Mouse (Mus musculus) yolk sac, embryonic 10.5 days (tissue): ENCODE measurements around the gene Gm17482.
A peak's percentile ranks its signal among the peaks of the same experiment; 100 is the strongest.
"Not testable (repeated sequence)": the region's sequence is repeated elsewhere in the genome, so short reads cannot be mapped to it uniquely, and the experiment has no call there.

Experiments
- DNase-seq: peaks from one replicate; pipeline ENCODE4 v3.0.0-alpha.2; 2017; ENCODE audit warnings: low spot score

Gene Gm17482

DNA sequence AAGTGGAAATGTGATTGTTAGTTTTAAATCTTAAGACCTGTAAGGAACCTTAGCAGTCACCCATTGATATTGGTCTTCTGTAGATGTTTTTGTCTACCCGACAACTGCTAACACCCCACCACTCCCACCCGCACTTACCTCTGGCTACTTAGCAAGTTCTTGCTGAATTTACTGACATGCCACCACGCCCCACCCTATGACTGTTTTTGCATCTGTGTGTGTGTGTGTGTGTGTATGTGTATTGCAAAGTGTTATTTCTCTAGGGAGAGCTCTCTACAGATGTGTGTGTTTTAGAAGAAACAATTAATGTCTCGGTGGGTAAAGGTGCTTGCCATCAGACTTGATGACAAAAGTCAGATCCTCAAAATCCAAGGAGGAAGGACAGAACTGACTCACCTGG is at the start of gene Gm17482:
Gm17482 (plus strand) TSS at position 301 of the 400 bp plus-strand sequence.
- DNase-seq = no peak

DNA sequence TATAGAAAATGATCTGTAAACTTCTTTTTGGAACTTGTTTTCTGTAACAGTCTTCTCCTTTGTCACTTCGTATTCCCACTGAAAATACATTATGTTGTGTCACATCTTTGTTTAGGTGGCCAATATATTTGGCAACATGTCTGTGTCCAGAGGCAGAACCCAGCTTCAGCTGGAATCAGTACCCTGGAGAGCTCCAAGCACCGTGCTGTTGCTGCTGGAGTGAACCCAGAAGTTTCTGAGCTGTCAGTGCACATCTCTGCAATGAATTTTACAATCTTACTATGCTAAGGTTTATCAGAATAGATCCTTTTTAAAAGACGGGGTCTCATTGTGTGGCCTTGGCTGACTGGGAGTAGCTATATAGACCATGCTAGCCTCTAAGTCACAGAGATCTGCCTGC is 48.3 kb upstream of the Gm17482 start:
- peak; percentile 28 for DNase-seq

DNA sequence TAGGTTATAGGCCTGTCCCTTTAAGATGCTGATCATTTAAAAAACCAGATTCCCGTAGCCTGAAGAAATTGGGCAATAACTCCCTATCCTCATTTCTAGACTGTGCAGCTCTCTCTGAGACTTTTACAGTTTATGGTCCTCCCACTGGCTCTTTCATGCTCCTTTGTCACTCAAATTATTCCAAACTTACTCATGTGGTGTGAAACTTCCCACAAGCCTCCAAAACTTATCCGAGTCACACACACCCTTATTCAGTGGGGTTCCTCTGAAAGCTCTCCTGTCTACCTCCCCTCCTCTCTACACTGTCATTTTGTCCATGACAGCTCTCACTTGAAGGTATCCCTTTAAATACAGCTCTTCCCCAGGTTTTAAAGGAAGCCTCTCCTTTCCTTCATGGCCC is 46.0 kb upstream of the Gm17482 start:
- DNase-seq = no peak

DNA sequence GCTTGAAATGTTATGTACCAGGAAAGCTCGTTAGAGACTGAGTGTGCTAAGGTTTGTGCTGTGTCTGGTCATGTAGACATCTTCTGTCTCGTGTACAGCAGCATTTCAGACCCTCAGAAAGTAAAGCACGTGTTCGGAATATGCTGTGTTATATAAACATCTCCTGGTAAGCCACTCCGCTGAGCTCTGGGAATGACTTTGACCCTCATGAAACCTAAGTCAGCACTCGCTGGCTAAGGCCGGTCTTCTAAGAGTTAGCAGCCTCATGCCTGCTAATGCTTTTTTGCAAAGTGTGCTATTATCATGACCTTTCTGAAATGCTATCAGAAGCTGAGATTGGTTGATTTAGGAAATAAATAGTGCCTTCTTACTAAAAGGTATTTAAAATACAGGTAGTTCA is 36.0 kb upstream of the Gm17482 start:
- DNase-seq = no peak

DNA sequence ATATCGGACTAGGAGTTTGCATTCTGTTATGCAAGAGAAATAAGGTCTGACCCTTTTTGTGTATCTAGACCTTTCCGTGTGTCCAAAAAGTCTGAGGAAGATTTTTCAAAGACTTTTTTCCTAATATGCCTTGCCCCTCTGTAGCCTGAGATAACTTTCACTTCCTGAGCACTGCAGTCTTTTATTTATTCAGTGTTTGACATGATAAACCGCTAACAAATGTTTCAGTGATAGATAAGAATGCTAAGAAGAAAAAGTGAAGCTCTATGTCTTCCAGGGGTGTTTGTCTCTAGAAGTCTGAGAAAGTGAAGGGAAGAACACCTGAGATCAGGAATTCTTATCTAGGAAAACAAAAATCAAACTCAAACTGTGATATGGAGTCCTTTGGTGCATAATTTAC is 26.4 kb upstream of the Gm17482 start:
- no peak for DNase-seq

DNA sequence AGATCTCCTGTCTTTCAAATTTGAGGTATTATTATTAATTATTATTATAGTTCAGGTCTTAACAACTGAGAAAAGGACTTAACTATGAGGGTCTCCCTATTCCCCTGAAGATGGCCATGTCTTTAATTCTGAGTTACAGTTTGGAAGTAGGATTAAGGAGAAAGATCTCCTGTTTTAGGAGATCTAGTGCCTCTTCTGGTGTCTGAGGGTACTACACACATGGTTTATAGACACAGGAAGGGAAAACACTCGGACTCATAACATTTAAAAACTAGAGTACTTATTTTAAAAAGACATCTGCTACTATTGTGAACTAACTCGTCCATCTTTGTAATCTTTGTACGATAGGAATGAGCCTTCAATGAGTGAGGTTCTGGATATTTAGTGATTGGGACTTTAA is 24.1 kb upstream of the Gm17482 start:
- DNase-seq = no peak

DNA sequence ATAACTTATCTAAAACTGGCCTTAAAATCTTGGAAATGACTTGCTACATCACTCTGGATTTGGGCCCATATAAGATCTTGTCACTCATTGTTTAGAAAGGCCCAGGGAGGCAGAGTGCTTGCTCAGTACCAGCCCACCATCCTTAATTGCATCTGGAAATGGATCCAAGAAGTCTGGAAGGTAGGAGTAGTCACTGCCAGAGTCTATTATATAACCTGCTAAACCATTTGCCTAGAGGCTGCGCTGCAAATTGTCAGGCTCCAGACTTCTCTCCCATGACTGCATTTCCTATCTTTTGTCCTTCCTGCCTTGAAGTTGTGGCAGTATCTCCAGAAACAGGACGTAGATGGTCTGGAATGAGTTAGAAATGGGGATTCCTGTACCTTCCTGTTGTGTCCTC is 17.0 kb upstream of the Gm17482 start:
- no peak for DNase-seq

DNA sequence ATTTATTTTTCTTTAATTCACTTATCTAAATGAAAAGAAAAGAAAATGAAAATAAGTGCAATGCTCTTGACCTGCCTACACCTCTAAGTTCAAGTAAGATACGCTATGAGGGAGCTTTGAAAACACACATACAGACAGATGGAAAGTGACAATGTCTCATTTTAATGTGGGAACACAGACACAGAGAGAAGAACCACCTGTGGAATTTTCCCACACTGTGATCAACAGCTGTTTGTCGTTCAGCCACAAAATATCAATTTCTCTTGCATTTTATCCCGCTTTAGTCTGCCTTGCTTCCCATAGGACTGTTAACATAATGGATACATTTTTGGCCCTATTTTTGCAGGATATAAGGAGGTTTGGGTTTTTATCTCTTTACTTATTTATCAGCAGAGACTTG is 16.3 kb upstream of the Gm17482 start:
- no peak for DNase-seq

DNA sequence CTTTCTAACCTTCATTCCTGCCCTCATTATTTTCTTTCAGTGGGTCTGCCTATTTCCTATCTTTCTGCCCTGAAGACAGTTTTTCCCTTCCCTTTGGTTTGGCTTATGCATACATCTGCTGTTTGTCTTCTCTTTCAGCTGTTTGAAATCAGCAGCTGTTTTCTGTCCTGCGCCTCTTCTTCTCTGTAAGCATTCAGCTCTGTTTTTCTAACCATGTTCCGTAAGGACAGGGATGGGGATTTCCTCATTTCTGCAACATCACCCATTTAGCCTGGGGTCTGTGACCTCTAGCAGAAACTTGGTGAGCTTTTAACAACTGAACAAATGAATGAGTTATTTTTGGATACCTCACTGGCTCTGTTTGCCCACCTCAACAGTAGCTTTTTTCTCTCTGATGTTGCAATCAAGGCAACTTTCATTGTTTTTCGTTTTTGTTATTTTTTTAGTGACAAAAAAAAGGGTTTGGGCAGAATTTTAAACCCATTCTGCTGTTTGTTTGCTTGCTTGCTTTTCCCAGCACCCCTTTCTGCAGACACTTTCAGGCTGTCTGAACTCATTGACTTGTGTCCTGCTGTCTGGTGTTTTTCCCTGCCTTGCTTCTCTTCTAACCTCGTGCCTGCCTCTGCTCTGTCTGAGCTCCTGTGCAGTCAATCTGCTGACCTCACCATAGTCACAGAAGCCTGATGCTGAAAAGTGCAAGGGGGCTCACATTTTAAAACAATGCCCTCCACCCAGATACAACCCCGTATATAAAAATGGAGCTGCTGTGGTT is 14.8 kb upstream of the Gm17482 start:
- no peak for DNase-seq

DNA sequence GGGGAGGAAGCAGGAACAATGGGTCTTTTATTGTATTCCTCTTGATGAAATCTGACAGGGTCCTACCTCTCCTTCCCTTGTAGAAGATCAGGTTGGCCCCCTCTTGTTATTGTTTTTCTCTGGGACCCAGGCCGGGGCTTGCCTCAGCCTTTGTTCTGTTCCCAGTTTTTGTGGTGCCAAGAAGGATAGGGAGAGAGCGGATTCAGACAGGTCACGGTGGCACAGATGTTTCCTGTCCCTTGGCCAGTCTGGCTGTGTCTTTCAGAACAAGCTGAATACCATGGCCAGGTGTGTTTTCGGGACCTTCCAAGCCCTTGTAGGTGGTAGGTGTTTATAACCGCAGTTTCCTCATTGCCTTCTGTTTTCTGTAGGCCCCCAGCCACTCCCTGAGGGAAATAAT is 14.0 kb upstream of the Gm17482 start:
- no peak for DNase-seq

DNA sequence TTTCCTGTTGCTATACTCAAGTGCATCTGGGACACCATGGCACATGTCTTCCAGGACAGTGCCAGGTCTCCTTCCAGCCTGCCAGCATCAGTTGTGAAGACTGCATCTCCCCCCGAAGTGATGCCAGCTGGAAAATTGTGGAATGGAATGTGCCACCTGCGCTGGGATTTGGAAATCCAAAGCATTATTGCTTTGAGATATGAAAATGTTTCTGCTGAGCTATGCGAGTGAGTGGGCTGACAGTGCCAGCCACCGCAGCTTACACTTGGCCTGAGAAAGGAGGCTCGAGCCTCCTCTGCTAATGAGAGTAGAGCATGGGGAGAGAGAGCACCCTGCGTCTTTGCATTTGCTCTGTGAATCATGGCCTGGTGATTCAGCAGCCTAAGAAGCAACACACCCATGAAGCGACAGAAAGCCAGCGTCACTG is 5.9 kb upstream of the Gm17482 start:
- no peak for DNase-seq

DNA sequence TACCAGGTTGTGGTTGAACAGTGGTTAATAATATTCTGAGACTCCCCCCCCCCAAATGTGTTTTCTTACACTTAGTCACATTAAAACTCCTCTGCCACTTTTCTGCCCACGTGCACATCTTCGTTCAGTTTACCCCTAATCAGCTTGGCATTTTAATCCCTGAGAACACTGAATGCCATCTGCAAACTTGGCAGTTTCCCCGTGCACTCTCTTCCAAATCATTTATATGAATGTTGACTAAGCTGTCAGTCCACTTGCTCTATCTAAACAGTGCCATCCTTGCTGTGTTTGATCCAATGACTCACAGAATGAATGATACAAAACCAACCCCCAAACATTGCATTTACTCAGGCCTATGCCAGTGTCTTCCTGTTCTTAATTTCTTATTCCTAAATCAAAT is 1.6 kb upstream of the Gm17482 start:
- no peak for DNase-seq

DNA sequence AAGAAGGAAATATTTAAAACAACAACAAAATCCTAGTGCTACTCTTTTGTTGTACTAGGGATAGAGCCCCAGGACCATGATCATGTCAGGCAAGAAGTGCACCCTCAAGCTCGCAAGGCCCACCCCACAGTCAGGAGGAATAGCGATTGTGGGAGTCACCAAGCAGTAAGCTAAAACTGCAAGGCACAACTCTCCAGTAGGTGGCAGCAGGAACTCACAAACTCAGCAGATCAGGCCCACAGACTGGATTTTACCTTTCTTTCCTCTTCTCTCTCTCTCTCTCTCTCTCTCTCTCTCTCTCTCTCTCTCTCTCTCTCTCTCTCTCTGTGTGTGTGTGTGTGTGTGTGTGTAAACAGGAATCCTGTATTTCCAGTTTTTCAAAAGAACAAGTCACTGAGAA is 386 bp downstream of the Gm17482 start:
- DNase-seq = peak; percentile 49

DNA sequence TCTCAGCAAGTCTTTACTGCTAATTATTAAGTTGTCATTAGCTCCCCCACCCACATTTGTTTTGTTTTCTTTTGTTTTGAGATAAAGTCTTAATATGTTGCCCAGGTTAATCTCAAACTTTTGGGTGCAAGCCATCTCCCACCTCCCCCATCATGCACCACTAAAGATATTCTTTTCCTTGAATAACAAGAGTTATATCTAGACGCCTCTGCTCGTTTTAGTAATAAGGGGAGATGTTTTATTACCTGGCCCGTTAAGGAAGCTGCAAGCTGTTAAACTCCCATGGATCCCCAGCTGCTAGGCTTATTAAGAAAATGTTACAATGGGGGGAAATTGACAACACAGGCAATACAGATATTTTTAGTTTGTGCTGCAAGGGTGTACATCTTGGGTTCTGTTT is 3.4 kb downstream of the Gm17482 start:
- DNase-seq = no peak

DNA sequence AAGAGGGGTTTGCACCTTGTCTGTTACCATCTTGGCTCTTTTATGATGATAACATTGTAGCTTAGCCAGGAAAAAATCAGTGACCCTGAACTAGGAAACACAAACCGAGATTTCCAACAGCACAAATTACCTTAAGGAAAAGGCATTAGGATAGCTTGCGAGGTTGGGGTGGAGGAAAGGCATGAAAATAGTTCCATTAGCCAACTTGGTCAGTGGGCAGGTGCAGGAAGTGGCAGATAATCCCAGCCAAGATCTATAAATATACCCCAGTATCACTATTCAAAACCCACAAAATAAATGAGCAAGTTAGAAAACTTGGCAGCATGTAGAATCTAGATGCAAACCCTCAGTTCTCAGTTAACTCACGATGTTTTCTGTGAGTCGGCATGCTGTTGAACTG is 4.7 kb downstream of the Gm17482 start:
- DNase-seq = no peak

DNA sequence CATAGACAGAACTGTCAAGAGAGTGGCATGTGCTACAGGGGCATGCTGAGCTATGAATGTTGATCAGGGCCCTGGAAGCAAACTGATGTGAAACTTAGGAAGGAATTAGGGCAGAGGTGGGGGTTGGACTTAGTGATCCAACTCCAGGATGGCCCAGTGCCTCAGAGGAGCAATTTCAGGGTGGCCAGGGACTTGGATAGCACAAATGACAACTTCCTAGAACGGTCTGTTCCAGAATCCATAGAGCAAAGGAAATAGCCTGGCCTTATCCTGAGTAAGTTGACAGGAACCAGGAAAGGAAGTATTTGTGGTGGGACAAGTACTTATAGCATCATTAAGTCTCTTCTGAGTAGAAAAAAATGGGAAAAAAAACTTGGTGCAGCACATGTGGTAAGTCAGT is 5.4 kb downstream of the Gm17482 start:
- no peak for DNase-seq

DNA sequence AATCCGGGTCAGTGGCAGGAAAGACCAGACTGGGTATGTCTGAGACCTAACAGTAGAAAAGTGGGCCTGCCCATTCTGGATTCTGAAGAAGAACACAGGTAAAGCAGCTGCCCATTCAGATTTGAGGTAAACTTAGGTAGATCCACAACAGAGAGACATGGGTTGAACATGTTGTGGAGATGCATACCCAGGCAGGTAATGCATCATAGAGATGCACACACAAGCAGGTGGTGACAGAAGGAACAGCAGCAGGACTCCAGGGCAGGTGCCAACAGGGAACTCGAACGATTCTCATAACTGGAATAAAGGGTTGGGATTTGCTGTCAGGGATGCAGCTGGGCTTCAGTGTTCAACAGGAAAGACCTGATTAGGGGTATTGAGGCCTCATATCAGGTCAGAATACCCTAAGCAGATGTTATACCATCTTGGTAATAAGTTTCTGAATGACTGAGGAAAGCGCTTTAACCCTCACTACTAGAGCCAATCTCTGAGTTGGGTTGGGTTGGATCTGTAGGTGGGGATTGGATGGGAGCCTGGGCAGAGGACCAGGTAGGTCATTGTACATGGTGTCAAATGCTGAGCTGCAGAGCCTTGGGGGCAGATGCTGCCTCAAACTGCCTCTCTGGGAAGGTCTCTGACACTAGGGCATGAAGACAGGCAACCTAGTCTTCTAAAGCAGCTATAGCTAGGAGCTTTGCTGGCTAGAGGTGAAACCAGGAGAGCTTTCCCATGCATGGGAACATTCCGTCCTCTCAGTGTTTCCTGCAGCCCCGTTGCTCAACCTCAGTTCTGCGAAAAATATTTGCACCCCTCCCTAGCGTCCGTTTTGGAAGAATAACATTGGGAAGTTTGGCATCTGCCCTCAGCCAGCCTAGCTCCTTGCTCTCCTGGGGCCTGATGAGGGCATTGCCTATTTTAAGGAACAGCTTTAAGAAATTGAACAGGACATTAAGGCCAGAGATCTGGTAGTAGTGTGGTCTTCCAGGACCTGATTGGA is 11.2 kb downstream of the Gm17482 start:
- no peak for DNase-seq

DNA sequence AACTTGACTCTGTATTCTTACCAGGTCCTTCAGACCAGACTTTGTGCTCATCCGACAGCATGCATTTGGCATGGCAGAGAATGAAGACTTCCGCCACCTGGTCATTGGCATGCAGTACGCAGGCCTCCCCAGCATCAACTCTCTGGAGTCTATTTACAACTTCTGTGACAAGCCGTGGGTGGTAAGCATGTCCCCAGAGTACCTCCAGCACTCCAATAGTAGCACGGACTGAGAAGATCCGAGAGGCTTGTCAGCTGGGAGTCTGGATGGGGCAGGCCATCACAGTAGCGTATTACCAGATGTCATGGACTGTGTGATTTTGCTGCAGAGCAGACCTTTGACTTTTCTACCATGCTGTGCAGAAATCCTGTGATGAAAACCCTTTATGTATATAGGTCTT is 12.2 kb downstream of the Gm17482 start:
- DNase-seq = no peak

DNA sequence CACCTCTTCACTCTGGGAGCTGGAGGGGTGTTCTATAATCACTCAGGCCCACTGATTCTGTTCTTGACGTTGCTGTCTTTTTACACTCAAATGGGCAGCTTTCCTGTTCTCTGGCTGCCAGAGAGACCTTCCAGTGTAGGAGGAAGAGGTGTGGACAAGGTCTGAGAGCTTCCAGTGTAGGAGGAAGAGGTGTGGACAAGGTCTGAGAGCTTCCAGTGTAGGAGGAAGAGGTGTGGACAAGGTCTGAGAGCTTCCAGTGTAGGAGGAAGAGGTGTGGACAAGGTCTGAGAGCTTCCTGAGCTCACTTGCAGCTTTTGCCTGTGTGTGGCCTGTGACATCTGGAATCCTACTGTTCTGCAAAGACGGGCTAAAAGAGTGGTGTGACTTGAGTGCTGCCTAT is 13.3 kb downstream of the Gm17482 start:
- not testable (repeated sequence) for DNase-seq

DNA sequence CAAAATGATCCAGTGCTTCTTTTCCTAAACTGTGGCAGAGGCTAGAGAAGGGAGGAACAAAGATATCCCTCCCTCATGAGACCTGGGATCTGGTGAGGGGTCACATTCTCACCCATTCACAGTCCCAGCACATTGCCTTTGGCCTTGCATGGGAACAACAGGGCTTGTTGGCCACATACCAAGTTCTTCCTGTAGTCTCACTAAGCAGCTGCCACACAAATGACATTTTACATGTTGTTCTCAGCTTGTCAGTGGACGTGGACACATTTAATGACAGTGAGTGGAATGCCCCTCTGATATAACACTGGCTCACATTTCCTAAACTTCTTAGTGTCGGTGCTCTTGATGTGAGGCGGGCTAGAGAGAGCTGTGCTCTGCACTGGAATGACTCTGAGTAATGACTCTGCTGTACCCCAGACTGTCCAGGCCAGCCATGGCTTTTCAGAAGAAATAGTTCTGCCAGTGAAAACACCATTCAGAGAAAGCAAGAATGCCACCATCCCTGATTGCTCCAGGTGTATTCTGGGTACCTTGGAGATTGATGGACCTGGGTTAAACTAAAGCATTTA is 14.1 kb downstream of the Gm17482 start:
- DNase-seq = no peak

DNA sequence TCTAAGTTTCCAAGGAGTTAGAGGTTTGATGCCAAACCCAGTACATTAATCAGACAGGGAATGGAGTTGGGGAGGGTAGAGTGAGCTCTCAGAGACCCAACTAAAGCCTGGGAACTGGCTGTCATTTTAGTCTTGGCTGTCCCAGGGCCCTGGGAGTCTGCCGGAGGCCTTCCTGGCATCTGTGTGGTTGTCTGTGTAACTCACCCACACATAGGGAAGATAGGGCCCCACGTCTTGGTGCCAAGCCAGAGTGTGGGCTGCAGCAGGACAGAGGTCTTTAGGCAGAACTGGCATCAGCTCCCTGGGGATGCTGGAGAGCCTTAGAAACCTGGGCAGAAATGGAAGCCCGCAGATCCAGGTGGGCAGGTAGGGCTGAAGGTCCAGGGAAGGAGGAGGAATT is 14.8 kb downstream of the Gm17482 start:
- DNase-seq = no peak

DNA sequence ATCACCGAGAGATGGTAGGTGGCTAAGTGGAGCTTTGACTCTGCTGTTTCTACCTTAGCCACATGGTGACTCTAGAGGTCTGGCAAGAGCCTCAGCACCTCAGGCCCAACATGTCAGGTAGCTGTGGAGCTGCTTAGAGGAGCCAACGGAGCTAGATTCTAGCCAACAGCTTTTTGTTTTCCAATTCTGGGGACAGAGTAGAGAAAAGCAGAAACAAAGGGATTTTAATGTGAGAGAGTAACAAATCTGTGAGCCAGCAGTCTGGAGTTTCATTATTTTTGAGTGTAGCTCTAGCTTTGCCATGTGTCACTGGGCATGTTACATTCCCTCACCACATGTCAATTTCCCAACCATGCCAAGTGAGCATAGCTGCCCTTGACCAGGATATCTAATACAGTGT is 17.1 kb downstream of the Gm17482 start:
- DNase-seq = no peak

DNA sequence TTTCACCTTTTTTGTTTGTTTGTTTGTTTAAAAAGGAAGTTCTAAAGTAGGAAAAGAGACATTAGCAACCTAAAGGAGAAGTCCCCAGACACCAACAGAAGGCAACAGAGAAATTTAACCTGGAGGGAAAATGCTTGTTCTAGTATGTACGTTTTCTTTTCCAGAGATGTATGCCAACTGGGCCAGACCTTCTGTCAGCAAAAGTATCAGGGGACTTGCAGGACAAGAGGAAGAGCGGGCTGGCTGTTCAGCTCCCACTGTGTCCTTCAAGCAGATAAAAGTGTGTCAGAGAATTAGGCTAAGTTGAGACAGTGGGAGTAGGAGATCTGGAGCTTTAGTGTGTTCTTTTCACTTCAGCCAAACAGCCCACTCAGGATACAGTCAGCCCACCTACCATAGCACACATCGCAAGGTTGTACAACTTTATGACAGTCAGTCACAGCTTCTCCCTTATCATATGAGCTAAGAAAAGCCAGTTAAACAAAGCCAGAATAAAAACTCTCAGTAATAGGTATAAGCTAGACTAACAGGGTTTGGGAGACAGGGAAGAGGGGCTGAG is 18.4 kb downstream of the Gm17482 start:
- DNase-seq = no peak
